Mouse (Mus musculus) bone marrow macrophage, adult 2 months (primary cell): ENCODE measurements at regions not wholly inside any gene's neighbourhood (a gene's known extent, or its start where the extent isn't known, plus 50 kb on each side); places are given as distances from the start of the nearest gene placed in this dataset.

ENCODE experiments used
- CTCF ChIP-seq: IDR thresholded peaks from 2 replicates; pipeline ENCODE4 v1.5.1; 2012; ENCODE audit warnings: low read depth, mild to moderate bottlenecking, low read length, moderate library complexity
- POLR2A ChIP-seq: IDR thresholded peaks from 2 replicates; pipeline ENCODE4 v1.6.1; 2012; ENCODE audit warnings: mild to moderate bottlenecking, low read depth, low read length, borderline replicate concordance

- TF ChIP-seq CTCF (no peak), POLR2A (no peak)
Measured at GRCm38 (mm10) chr6:98629646-98630045, 287.1 kb upstream of the Gm765 start.
